Mouse (Mus musculus) G1E-ER4 (cell line): ENCODE data around the gene Rnase2a. TPM values are rescaled to one million over a fixed set of nuclear protein-coding genes. Genes with fewer than 3 reads are reported as not detected.

Experiments
- GATA1 ChIP-seq: IDR thresholded peaks from one replicate; pipeline ENCODE4 v1.8.0; 2012; ENCODE audit warnings: low read length, inconsistent platforms
- polyA plus RNA-seq: library from polyadenylated mRNA; stranded (reverse); fragments of >175 nt; gene quantifications from 2 replicates; pipeline ENCODE4 v1.2.3, GENCODE M21; 2012

Gene Rnase2a
- polyA plus RNA-seq, result not detected in 2 replicates

GRCm38 (mm10) chr14:51256041-51256440, at the start of gene Rnase2a:
Gene Rnase2a, minus strand, starts transcription at chr14:51256112.
- TF ChIP-seq GATA1, result no peak

GRCm38 (mm10) chr14:51291505-51291904, 35.6 kb upstream of the Rnase2a start:
- no peak for TF ChIP-seq GATA1

GRCm38 (mm10) chr14:51268677-51269076, 12.8 kb upstream of the Rnase2a start:
- TF ChIP-seq GATA1, result no peak

- no peak for TF ChIP-seq GATA1
These were observed 10.2 kb upstream of the Rnase2a start for GRCm38 (mm10) chr14:51266113-51266512.

GRCm38 (mm10) chr14:51265667-51266066, 9.8 kb upstream of the Rnase2a start:
- TF ChIP-seq GATA1, result no peak

- TF ChIP-seq GATA1, result no peak
These were observed 6.5 kb upstream of the Rnase2a start for GRCm38 (mm10) chr14:51262397-51262796.

- no peak for TF ChIP-seq GATA1
These were observed 3.8 kb upstream of the Rnase2a start for GRCm38 (mm10) chr14:51259741-51260140.

- no peak for TF ChIP-seq GATA1
These were observed 2.3 kb downstream of the Rnase2a start for GRCm38 (mm10) chr14:51253569-51253968.

- TF ChIP-seq GATA1, result no peak
These were observed 5.6 kb downstream of the Rnase2a start for GRCm38 (mm10) chr14:51250348-51250747.

- no peak for TF ChIP-seq GATA1
These were observed 8.2 kb downstream of the Rnase2a start for GRCm38 (mm10) chr14:51247736-51248135.

- no peak for TF ChIP-seq GATA1
These were observed 15.0 kb downstream of the Rnase2a start for GRCm38 (mm10) chr14:51240899-51241298.

Other genes starting within 250 kb of the Rnase2a start
- gene Rnase10, start 248.4 kb downstream of the Rnase2a start, polyA plus RNA-seq, result not detected in 2 replicates
- gene Rnase9, start 214.2 kb downstream of the Rnase2a start, polyA plus RNA-seq, result not detected in 2 replicates
- not detected in 2 replicates for gene Rnase11, start 205.9 kb downstream of the Rnase2a start, polyA plus RNA-seq
- not detected in 2 replicates for gene Rnase12, start 198.5 kb downstream of the Rnase2a start, polyA plus RNA-seq
- not detected in 2 replicates for gene Olfr750, start 181.7 kb downstream of the Rnase2a start, polyA plus RNA-seq
- gene Rnase4, start 165.0 kb downstream of the Rnase2a start, polyA plus RNA-seq, result not detected in 2 replicates
- gene Ang, start 165.0 kb downstream of the Rnase2a start, polyA plus RNA-seq, result not detected in 2 replicates
- gene Eddm3b, start 141.7 kb downstream of the Rnase2a start, polyA plus RNA-seq, result not detected in 2 replicates
- gene Rnase6, start 132.2 kb downstream of the Rnase2a start, polyA plus RNA-seq, result 0.03 TPM in 1 of 2 replicates, not detected in the other
- gene Rnase1, start 109.3 kb downstream of the Rnase2a start, polyA plus RNA-seq, result not detected in 2 replicates
- not detected in 2 replicates for gene Rnase2b, start 93.9 kb downstream of the Rnase2a start, polyA plus RNA-seq
- not detected in 2 replicates for gene Ang2, start 57.0 kb downstream of the Rnase2a start, polyA plus RNA-seq
- not detected in 2 replicates for gene Ear14, start 52.7 kb downstream of the Rnase2a start, polyA plus RNA-seq
- gene Gm7247, start 105.6 kb upstream of the Rnase2a start, polyA plus RNA-seq, result not detected in 2 replicates
- gene Vmn2r88, start 154.7 kb upstream of the Rnase2a start, polyA plus RNA-seq, result not detected in 2 replicates
- gene Vmn2r89, start 195.7 kb upstream of the Rnase2a start, polyA plus RNA-seq, result not detected in 2 replicates